Mouse (Mus musculus): ENCODE data around the gene Per2.
A peak's percentile ranks its signal among the peaks of the same experiment; 100 is the strongest.

Per2 gene

GRCm38 (mm10) chr1:91460069-91460468 lies 945 bp upstream of the Per2 start:
- no peak for DNase-seq (ENCODE audit: low spot score in 2 of 2)

DNA sequence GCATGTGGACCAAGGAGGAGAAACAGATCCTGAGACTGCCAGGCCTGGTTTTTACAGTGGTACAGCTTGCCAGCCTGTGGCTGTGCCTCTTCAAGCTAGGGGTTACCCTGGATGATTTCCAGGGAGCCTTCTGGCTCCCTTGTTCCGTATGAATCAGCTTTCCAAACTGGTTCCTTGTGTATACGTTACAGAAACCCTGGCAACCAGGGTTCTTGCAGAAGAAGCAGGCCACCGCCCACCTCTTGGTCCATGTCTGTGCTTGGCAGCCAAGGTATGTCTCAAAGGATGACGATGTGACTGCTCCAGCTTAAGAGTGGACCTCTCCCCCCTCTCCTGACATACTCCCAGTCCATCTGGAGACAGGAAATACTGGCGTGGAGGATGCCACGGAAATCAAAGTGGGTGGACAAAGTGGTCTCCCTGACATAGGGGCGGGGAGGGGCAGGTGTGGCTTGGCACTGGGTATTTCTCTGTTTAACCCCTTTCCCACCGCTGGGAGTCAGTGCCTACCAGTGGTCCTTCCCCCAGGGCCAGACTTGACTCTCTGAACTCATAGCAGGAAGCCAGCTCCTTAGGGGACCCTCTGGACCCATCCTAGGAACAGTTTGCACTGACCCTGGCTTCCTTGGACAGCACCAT lies 782 bp downstream of the Per2 start:
- peak; percentile 56 to 68 for DNase-seq (ENCODE audit: low spot score in 2 of 2)

- DNase-seq (ENCODE audit: low spot score in 2 of 2): peak; percentile 53
Measured at GRCm38 (mm10) chr1:91457698-91458097, 1.4 kb downstream of the Per2 start.

GRCm38 (mm10) chr1:91457116-91457515 lies 2.0 kb downstream of the Per2 start:
- no peak for DNase-seq (ENCODE audit: low spot score in 2 of 2)

DNA sequence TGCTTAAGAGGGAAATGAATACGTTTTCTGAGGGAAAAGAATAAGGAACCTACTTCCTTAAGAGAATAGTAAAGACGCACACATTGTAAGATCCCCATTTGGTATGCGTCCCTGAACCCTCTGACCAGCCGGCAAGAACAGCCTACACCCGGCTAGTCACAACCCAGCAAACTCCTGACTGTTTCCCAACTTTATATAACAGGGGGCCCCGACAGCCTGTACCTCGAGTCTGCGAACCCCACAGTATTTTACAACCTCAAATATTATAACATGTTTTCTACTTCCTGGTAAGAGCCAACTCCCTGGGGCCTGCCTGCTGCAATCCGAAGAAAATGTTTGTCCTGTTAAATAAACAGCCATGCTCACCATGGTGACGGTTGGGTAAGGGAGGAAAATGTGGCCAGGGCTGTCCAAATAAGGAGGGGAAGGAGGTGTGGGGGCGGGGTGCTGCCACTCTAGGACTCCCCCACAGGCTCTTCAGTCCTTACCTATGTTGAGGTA lies 2.8 kb downstream of the Per2 start:
- no peak for DNase-seq (ENCODE audit: low spot score in 2 of 2)

- no peak for DNase-seq (ENCODE audit: low spot score in 2 of 2)
Measured at GRCm38 (mm10) chr1:91455661-91456161, 3.4 kb downstream of the Per2 start.

GRCm38 (mm10) chr1:91454927-91455326 lies 4.2 kb downstream of the Per2 start:
- DNase-seq (ENCODE audit: low spot score in 2 of 2): no peak

- no peak for DNase-seq (ENCODE audit: low spot score in 2 of 2)
Measured at GRCm38 (mm10) chr1:91454366-91454765, 4.8 kb downstream of the Per2 start.

DNA sequence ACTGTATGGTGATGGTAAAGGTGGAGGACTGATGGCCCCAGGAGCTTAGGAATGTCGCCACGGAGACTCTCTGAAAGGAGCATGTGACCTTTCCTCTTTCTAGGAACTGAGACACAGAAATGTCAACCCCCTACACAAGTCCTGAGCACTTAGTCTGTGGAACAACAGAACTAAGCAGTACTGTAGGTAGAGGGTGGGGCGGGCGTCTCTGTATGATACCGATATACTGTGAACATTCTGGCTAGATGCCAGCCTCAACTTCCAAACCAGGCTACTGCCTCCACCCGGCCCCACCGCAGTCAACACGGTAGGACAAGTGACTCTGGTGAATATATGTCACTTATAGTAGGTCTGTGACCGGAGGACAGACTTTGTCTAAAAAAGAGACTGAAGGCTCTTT lies 5.2 kb downstream of the Per2 start:
- no peak for DNase-seq (ENCODE audit: low spot score in 2 of 2)

DNA sequence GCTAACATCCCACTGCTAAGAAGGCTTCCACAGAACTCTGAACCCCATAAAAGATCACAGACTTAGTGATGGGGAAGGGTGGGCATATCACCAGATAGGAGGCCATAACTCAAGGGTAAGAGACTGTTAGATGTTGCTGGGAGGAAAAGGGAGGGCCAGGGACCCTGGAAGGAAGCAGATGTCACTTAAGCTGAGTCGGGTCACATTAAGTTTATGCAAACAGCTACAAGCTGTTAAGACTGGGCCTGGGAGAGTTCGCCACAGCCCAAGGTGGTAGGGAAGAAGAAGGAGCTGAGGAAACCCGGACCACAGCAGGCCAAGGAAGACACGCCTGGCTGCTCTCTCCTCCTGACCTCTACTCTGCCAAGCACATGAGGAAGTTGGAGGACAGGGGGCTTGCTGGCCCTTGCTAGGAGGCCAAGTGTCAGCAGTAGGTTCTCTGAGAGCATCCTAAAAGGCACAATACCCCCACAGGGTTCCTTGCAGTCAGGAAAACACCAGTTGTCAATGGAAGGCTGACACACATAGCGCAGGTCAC lies 7.5 kb downstream of the Per2 start:
- DNase-seq (ENCODE audit: low spot score in 2 of 2): no peak

- no peak for DNase-seq (ENCODE audit: low spot score in 2 of 2)
Measured at GRCm38 (mm10) chr1:91450851-91451250, 8.3 kb downstream of the Per2 start.

- no peak for DNase-seq (ENCODE audit: low spot score in 2 of 2)
Measured at GRCm38 (mm10) chr1:91448688-91449087, 10.4 kb downstream of the Per2 start.

DNA sequence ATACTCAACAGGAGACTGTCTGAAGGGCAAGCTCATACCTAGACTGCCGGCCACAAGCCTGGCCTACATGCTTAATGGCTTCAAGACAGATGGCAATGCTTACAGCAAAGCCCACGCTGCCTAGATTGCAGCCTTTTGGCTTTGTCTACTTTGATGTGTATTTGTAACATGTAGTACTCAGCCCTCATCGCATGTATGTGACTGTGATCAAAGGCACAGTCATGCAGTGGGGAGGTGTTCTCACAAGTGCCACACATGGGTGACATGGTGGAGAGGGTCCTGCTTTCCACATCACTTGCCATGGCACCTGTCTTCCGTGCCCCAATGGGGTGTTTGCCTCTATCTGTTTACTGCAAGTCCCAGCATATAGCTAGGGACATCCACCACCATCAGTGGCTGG lies 12.6 kb downstream of the Per2 start:
- no peak for DNase-seq (ENCODE audit: low spot score in 2 of 2)

- DNase-seq (ENCODE audit: low spot score in 2 of 2): no peak
Measured at GRCm38 (mm10) chr1:91446060-91446459, 13.1 kb downstream of the Per2 start.

DNA sequence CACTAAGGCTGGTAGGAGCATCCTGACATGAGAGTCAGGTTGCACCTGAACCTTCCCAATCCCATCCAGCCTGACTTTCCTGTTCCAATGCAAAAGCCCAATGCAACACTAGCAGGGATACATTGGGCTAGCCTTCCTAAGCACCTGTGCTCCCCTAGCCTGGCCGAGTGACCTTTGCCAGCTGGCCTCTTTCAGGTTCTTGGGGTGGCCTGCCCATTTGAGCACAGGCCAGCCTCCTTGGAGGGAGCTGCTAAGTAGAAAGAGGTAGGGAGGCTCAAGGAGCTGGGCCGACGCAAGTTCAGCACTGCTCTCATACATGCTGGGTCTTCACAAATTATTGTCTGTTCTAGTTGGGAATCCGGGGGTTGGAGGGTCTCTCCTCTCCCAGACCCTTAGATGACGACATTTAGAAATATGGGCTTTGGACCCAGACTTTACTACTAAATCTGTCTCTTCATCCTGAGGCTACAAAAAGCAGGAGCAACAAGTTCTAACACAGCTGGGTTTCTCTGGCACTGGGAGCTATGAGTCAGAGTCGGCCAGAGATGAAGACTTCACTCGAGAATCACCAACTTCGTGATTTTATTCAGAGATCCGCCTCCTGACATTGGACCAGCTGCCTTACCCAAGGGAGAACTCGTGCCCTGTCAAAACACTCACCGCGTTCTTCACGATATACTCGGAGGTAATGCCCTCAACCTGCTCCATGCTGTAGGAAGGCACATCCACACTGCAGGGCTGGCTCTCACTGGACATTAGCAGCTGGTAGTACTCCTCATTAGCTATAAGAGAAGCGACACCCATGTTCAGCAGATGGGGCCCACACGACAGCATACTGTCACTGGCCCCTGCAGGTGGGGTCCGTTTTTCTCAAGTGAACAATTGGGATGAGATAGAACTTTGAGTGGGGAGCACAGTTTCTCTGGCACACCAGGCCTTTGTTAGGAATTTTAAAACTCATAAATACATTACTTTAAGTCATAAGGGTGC lies 14.0 kb downstream of the Per2 start:
- no peak for DNase-seq (ENCODE audit: low spot score in 2 of 2)

DNA sequence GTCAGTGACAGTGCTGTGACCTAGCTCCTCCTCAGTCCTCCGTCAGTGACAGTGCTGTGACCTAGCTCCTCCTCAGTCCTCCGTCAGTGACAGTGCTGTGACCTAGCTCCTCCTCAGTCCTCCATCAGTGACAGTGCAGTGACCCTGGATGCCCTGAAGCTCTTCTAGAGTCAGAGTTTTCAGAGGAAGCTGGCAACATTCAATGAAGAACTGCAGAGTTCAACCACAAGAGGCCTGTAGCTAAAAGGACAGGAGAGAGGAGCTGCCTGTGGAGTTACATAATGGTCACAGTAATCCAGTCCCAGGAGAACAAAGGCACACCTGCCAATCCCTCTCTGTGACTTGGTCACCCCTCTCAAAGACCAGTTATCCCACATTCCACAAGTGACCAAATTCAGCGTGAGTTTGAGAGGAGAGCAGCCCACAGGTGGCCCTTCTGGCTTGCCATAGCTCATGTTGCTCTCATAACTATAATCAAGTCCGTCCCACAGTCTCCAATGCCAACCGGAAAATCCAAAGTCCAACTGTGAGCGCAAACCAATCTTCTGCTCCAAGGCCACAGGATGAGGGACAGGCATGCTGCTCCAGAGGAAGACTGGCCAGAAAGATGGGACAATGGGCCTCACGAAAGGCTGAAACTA lies 16.7 kb downstream of the Per2 start:
- DNase-seq (ENCODE audit: low spot score in 2 of 2): no peak

DNA sequence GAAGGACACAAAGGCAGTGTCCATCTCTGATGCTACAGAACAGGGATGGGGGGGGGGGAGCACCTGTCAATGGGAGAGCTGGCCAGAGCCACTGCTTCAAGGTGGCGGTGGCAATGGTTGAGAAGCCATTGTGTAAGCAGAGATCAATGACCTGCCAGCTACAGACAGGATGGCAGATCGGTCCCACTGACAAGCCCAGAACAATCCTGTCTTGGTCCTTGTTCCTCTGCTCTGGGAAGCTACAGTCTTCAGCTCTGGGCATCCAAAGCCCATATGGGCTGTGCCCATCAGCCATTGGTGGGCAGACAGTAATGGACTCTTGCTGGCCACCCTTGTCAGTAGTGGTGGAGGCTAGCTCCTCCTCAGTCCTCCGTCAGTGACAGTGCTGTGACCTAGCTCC lies 17.3 kb downstream of the Per2 start:
- no peak for DNase-seq (ENCODE audit: low spot score in 2 of 2)

GRCm38 (mm10) chr1:91439776-91440175 lies 19.3 kb downstream of the Per2 start:
- no peak for DNase-seq (ENCODE audit: low spot score in 2 of 2)

GRCm38 (mm10) chr1:91437573-91437972 lies 21.6 kb downstream of the Per2 start:
- DNase-seq (ENCODE audit: low spot score in 2 of 2): no peak

DNA sequence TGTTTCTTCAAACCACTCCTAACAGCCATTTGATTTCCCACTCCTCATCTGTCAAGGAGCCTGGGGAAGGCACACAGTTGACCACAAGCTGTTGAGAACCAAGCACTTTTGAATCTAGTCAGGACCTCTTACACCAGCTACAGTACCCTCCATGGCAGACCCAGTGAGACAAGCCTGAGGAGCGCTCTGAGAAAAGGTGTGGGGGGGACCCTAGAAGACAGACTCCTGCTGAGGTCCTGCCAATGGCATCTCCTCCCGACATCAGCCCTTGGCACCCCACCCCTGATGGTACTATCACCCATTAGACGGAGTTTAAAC lies 22.1 kb downstream of the Per2 start:
- no peak for DNase-seq (ENCODE audit: low spot score in 2 of 2)

GRCm38 (mm10) chr1:91436380-91437082 lies 22.6 kb downstream of the Per2 start:
- DNase-seq (ENCODE audit: low spot score in 2 of 2): no peak

Measured in frontal cortex, postnatal 14 days (tissue).